Mouse (Mus musculus) ovary, adult 10 weeks (tissue): ENCODE data around the gene Zfp617. TPM values are rescaled to one million over a fixed set of nuclear protein-coding genes. Genes with fewer than 3 reads are reported as not detected.

ENCODE experiments used
- polyA plus RNA-seq: library from polyadenylated mRNA; stranded (reverse); fragments of 350-450 nt; fragmentation: Illumina TruSeq; extraction: RNeasy Lipid Tissue Mini Kit (QIAGEN cat#74804); gene quantifications from one replicate; pipeline ENCODE4 v1.2.3, GENCODE M21; 2014

Zfp617 gene
- polyA plus RNA-seq, result 135 TPM

DNA sequence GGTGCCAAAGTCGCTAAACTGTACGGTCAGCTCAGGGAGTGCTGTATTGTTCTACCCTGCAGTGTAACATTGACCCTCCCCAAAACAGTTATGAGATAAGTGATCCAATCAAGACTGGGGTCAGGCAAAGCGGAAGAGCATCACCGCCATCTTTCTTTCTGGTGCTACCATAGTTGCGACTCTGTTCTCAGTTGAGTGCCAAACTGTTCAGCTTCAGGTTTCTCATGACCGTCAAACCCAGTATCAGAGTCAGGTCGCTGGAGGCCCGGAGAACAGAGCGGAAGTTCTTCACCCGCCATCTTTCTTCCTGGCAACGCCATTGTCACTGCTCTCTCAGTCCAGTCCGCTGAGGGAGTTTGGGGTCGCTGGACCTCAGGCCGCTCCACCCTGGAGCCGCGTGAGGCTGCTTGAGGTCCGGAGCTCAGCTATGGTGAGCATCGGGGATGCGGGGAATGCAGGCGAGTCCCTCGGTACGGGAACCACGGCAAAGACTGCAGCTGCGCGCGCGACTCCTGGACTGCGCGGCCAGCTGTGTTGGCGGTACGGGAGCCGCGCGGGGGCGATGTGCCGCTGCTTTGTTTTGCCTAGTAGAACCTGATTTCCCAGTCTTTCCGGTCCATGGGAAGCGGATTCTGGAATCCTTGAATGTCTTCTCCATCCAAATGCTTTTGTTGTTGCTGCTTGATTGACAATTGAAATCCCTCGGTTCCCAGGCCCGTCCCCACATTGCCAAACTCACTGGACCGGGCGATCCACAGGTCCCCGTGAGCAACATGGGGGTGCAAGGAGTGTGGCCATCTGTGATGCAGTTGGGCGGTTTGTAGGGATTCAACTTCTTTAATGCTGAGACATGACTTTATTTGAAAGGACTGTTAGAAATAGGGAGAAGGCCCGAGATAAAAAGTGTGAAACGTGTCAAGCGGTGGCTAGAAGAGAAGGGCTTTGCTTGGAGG, at the start of gene Zfp617, which contains the start of gene Zfp882:
TSS of gene Zfp617 (plus strand) at position 327 of the 953 bp plus-strand sequence.
TSS of gene Zfp882 (plus strand) at position 300 of the 953 bp plus-strand sequence.

GRCm38 (mm10) chr8:71881618-71882274, 26.7 kb upstream of the Zfp617 start, which contains the start of gene Zfp709:
Gene Zfp709, plus strand, starts transcription at chr8:71882019.

DNA sequence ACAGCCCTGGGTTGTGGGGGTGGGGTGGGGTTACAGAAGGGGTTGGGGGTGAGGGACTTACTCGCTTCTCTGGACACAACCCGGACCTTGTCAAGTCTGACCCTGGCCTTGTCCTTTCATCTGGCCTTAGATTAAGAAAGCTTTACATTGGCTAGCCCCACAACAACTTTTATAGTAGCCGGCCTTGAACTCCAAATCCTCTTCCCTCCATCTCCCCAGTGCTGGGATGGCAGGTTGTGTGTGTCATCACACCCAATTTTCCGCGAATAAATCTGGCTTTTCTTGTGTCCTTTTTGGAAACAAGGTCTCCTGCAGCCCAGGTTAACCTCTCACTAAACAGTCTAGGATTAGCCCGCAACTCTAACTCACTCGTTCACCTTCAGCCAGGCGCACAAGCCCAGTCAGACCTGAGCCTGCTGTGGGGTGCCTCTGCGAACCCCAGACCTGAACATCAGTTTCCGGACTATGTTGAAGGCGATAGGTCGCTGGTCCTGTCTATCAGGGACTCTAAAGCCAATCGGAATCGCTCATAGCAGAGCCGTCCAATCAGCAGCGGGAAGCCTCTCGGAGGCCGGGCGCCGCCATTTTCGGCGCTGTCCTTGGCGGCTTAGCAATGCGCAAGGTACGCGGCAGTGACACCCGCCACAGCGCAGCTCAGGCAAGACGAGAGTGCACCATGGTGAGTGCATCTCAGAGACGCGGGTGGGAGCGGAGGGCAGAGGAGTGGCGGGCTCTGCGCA, 42.2 kb downstream of the Zfp617 start, which contains the start of gene Zfp961:
TSS of gene Zfp961 (plus strand) at position 557 of the 740 bp plus-strand sequence.

Other genes with a start within 250 kb of the Zfp617 start
- not detected for gene Unc13a, start 236.9 kb upstream of the Zfp617 start, polyA plus RNA-seq
- not detected for gene Jak3, start 232.3 kb upstream of the Zfp617 start, polyA plus RNA-seq
- not detected for gene Insl3, start 219.4 kb upstream of the Zfp617 start, polyA plus RNA-seq
- gene B3gnt3, start 206.8 kb upstream of the Zfp617 start, polyA plus RNA-seq, result 2.2 TPM
- not detected for gene Fcho1, start 182.9 kb upstream of the Zfp617 start, polyA plus RNA-seq
- 46.4 TPM for gene Zfp709, start 26.6 kb upstream of the Zfp617 start, polyA plus RNA-seq
- 28.3 TPM for gene Zfp882, start within 50 bp of the Zfp617 start, polyA plus RNA-seq
- gene Zfp961, start 42.4 kb downstream of the Zfp617 start, polyA plus RNA-seq, result 56.3 TPM
- gene Cyp4f18, start 101.0 kb downstream of the Zfp617 start, polyA plus RNA-seq, result not detected
- gene Olfr372, start 132.6 kb downstream of the Zfp617 start, polyA plus RNA-seq, result not detected
- gene Olfr373, start 174.5 kb downstream of the Zfp617 start, polyA plus RNA-seq, result not detected
- gene Olfr374, start 198.4 kb downstream of the Zfp617 start, polyA plus RNA-seq, result not detected
- gene Tpm4, start 226.3 kb downstream of the Zfp617 start, polyA plus RNA-seq, result 645 TPM